ENCODE assay signal across 20 mouse cellular contexts in genomic region chr15:99602206-99602820, GRCm38 (mm10). TPM values are rescaled to one million over a fixed set of nuclear protein-coding genes. Genes with fewer than 3 reads are reported as not detected.
DNase-seq lines count a peak whose midpoint lies in the region; ATAC-seq lines count a peak whose summit lies in the region.
"Had no signal": no experiment of that assay in that cellular context is flagged by ENCODE, and none has a peak within 500 bp of the region (broad histone marks: within the 10 kb centered on the region; RNA-seq: fewer than 3 reads in every experiment).

No protein-coding gene starts in this region.

- no peak for ATAC-seq in forebrain, embryonic 11.5 days (replicated peaks; ENCODE audit: low FRiP score)
- no peak for ATAC-seq in neural tube, embryonic 11.5 days (ENCODE audit: insufficient read depth, low FRiP score, low TSS enrichment)
- ATAC-seq in neural tube, embryonic 14.5 days (ENCODE audit: low read depth): no peak
- ATAC-seq: forebrain, embryonic 16.5 days had no signal

- peak overlapping the region; percentile 44; the same call in 1 of the 2 replicates for H3K27ac ChIP-seq in forebrain, embryonic 10.5 days
- H3K27ac ChIP-seq in forebrain, embryonic 11.5 days (ENCODE audit: low read depth, low read length): no peak overlapping the region
- H3K27ac ChIP-seq in neural tube, embryonic 11.5 days (ENCODE audit: low read depth, low read length): 0 out of 2 replicates have a peak overlapping the region, but pooled peaks have one; percentile 51
- H3K27ac ChIP-seq in embryonic facial prominence, embryonic 10.5 days (replicated peaks): peak overlapping the region; percentile 10; the same call in 1 of the 2 replicates
- peak overlapping the region; percentile 53; the same call in 1 of the 2 replicates for H3K27ac ChIP-seq in neural tube, embryonic 14.5 days (ENCODE audit: low read depth, low read length)
- H3K27ac ChIP-seq: gastrocnemius, adult 2 months; heart, adult 2 months; kidney, embryonic 15.5 days; limb, embryonic 12.5 days; liver, embryonic 15.5 days had no signal

- H3K27me3 ChIP-seq in forebrain, embryonic 10.5 days (ENCODE audit: poor library complexity, severe bottlenecking): peaks cover 96% of the 10 kb centered on the region
- peaks cover 2% of the 10 kb centered on the region; the same call in 1 of the 2 replicates for H3K27me3 ChIP-seq in forebrain, embryonic 11.5 days (ENCODE audit: control insufficient read depth, insufficient read depth, low read length)
- no peaks in the 10 kb centered on the region for H3K27me3 ChIP-seq in neural tube, embryonic 11.5 days (ENCODE audit: control insufficient read depth, insufficient read depth, low read length)
- H3K27me3 ChIP-seq in embryonic facial prominence, embryonic 10.5 days (replicated peaks; ENCODE audit: low read depth, poor library complexity, severe bottlenecking): peaks cover 97% of the 10 kb centered on the region
- no peaks in the 10 kb centered on the region; the same call in 1 of the 2 replicates for H3K27me3 ChIP-seq in neural tube, embryonic 14.5 days (ENCODE audit: control insufficient read depth, insufficient read depth, low read length)

- peaks cover 90% of the 10 kb centered on the region for H3K4me1 ChIP-seq in forebrain, embryonic 10.5 days
- H3K4me1 ChIP-seq in forebrain, embryonic 11.5 days (replicated peaks; ENCODE audit: control insufficient read depth, insufficient read depth, low read length): peaks cover 10% of the 10 kb centered on the region; the same call in 1 of the 2 replicates
- H3K4me1 ChIP-seq in neural tube, embryonic 11.5 days (ENCODE audit: control insufficient read depth, insufficient read depth, low read length): peaks cover 16% of the 10 kb centered on the region
- H3K4me1 ChIP-seq in embryonic facial prominence, embryonic 10.5 days: peaks cover 79% of the 10 kb centered on the region
- peaks cover 7% of the 10 kb centered on the region for H3K4me1 ChIP-seq in neural tube, embryonic 14.5 days (ENCODE audit: control insufficient read depth, insufficient read depth, low read length)

- H3K9me3 ChIP-seq in forebrain, embryonic 10.5 days: no peaks in the 10 kb centered on the region
- H3K9me3 ChIP-seq in forebrain, embryonic 11.5 days (ENCODE audit: control insufficient read depth, low read length): no peaks in the 10 kb centered on the region
- H3K9me3 ChIP-seq in neural tube, embryonic 11.5 days (ENCODE audit: control insufficient read depth, low read length): no peaks in the 10 kb centered on the region
- H3K9me3 ChIP-seq in embryonic facial prominence, embryonic 10.5 days: no peaks in the 10 kb centered on the region
- H3K9me3 ChIP-seq in neural tube, embryonic 14.5 days (ENCODE audit: control insufficient read depth, low read length): no peaks in the 10 kb centered on the region
- H3K9me3 ChIP-seq: kidney, embryonic 15.5 days; limb, embryonic 12.5 days; liver, embryonic 15.5 days had no signal

- WGBS in forebrain, embryonic 10.5 days: 74% methylated on average over 17 of the region's 17 CpGs
- 77% methylated on average over 17 of the region's 17 CpGs for WGBS in forebrain, embryonic 11.5 days
- 66% methylated on average over 17 of the region's 17 CpGs for WGBS in neural tube, embryonic 11.5 days
- 75% methylated on average over 17 of the region's 17 CpGs for WGBS in embryonic facial prominence, embryonic 10.5 days
- WGBS in neural tube, embryonic 14.5 days: 65% methylated on average over 17 of the region's 17 CpGs

- H3K4me2 ChIP-seq in forebrain, embryonic 11.5 days (ENCODE audit: low read depth, low read length, severe bottlenecking): no peak overlapping the region
- H3K4me2 ChIP-seq in neural tube, embryonic 11.5 days (ENCODE audit: low read depth): no peak overlapping the region
- no peak overlapping the region for H3K4me2 ChIP-seq in neural tube, embryonic 14.5 days (ENCODE audit: low read depth, low read length)
- H3K4me2 ChIP-seq: kidney, embryonic 15.5 days; limb, embryonic 12.5 days; liver, embryonic 15.5 days had no signal

- H3K9ac ChIP-seq in forebrain, embryonic 11.5 days (ENCODE audit: low read length): no peak overlapping the region
- peak overlapping the region; percentile 19; the same call in 1 of the 2 replicates for H3K9ac ChIP-seq in neural tube, embryonic 11.5 days (ENCODE audit: low read length)
- no peak overlapping the region for H3K9ac ChIP-seq in neural tube, embryonic 14.5 days (replicated peaks; ENCODE audit: low read depth, low read length)
- H3K9ac ChIP-seq: kidney, embryonic 15.5 days; limb, embryonic 12.5 days; liver, embryonic 15.5 days had no signal

- no peak overlapping the region for H3K4me3 ChIP-seq in forebrain, embryonic 10.5 days
- H3K4me3 ChIP-seq in forebrain, embryonic 11.5 days (ENCODE audit: low read depth, low read length): no peak overlapping the region
- H3K4me3 ChIP-seq in neural tube, embryonic 11.5 days (ENCODE audit: low read depth, low read length): no peak overlapping the region
- no peak overlapping the region for H3K4me3 ChIP-seq in embryonic facial prominence, embryonic 10.5 days
- no peak overlapping the region for H3K4me3 ChIP-seq in neural tube, embryonic 14.5 days (ENCODE audit: low read depth, low read length)
- H3K4me3 ChIP-seq: gastrocnemius, adult 2 months; heart, adult 2 months; kidney, embryonic 15.5 days; limb, embryonic 12.5 days; liver, embryonic 15.5 days had no signal

- no peaks in the 10 kb centered on the region for H3K36me3 ChIP-seq in forebrain, embryonic 10.5 days (replicated peaks)
- no peaks in the 10 kb centered on the region for H3K36me3 ChIP-seq in forebrain, embryonic 11.5 days (ENCODE audit: control insufficient read depth, insufficient read depth, low read length)
- no peaks in the 10 kb centered on the region for H3K36me3 ChIP-seq in neural tube, embryonic 11.5 days (ENCODE audit: control insufficient read depth, insufficient read depth, low read length)
- no peaks in the 10 kb centered on the region for H3K36me3 ChIP-seq in embryonic facial prominence, embryonic 10.5 days (replicated peaks)
- H3K36me3 ChIP-seq in neural tube, embryonic 14.5 days (ENCODE audit: control insufficient read depth, insufficient read depth, low read length): no peaks in the 10 kb centered on the region
- H3K36me3 ChIP-seq: kidney, embryonic 15.5 days; limb, embryonic 12.5 days; liver, embryonic 15.5 days had no signal

- no peak for DNase-seq in forebrain, embryonic 10.5 days (ENCODE audit: extremely low spot score, low spot score)
- DNase-seq in forebrain, embryonic 11.5 days (ENCODE audit: low spot score): no peak
- DNase-seq in neural tube, embryonic 11.5 days (ENCODE audit: low spot score): no peak
- no peak for DNase-seq in neural tube, embryonic 10.5 days (ENCODE audit: extremely low spot score, low spot score)
- no peak for DNase-seq in embryonic facial prominence, embryonic 10.5 days (ENCODE audit: low spot score)
- no peak for DNase-seq in urinary bladder, postnatal 25 days (ENCODE audit: low spot score)
- DNase-seq in thymus, postnatal 36 days: no peak
- DNase-seq: gastrocnemius, adult 2 months; heart, adult 2 months; layer of hippocampus, postnatal 36 days; lung, postnatal 10 days had no signal

RNA-seq across cellular contexts. Expression of gene Aqp6, which starts 1.1 kb away (rescaled TPM):
- polyA plus RNA-seq in forebrain, embryonic 10.5 days (2016; fragmentation: Nextera tagmentation; extraction: Ambion mirVana): not detected in 2 replicates
- not detected in 2 replicates for polyA plus RNA-seq in forebrain, embryonic 11.5 days (2014; fragmentation: Nextera tagmentation; extraction: Ambion mirVana)
- 0.64 and 0.66 TPM in 2 replicates for polyA plus RNA-seq in neural tube, embryonic 11.5 days (2014; fragmentation: Nextera tagmentation; extraction: Ambion mirVana)
- 0.10 TPM in 1 of 2 replicates, not detected in the other for polyA plus RNA-seq in embryonic facial prominence, embryonic 10.5 days (2016; fragmentation: Nextera tagmentation; extraction: Ambion mirVana)
- 1.4 and 1.6 TPM in 2 replicates for polyA plus RNA-seq in neural tube, embryonic 14.5 days (2014; fragmentation: Nextera tagmentation; extraction: Ambion mirVana)
- polyA plus RNA-seq: forebrain, embryonic 16.5 days; heart, postnatal 0 days; intestine, embryonic 14.5 days; kidney, embryonic 15.5 days; limb, embryonic 12.5 days; liver, embryonic 15.5 days; spleen, adult 2 months; stomach, embryonic 16.5 days had no signal

RNA-seq across cellular contexts. Expression of gene Aqp5, which starts 11.7 kb away (rescaled TPM):
- not detected in 2 replicates for polyA plus RNA-seq in forebrain, embryonic 10.5 days (2016; fragmentation: Nextera tagmentation; extraction: Ambion mirVana)
- 0.17 TPM in 1 of 2 replicates, not detected in the other for polyA plus RNA-seq in forebrain, embryonic 11.5 days (2014; fragmentation: Nextera tagmentation; extraction: Ambion mirVana)
- 0.27 and 0.59 TPM in 2 replicates for polyA plus RNA-seq in neural tube, embryonic 11.5 days (2014; fragmentation: Nextera tagmentation; extraction: Ambion mirVana)
- polyA plus RNA-seq in embryonic facial prominence, embryonic 10.5 days (2016; fragmentation: Nextera tagmentation; extraction: Ambion mirVana): 0.10 TPM in 1 of 2 replicates, not detected in the other
- polyA plus RNA-seq in neural tube, embryonic 14.5 days (2014; fragmentation: Nextera tagmentation; extraction: Ambion mirVana): 1.4 and 2.1 TPM in 2 replicates
- polyA plus RNA-seq: limb, embryonic 12.5 days; stomach, embryonic 16.5 days had no signal

RNA-seq across cellular contexts. Expression of gene Aqp2, which starts 23.5 kb away (rescaled TPM):
- polyA plus RNA-seq in forebrain, embryonic 10.5 days (2016; fragmentation: Nextera tagmentation; extraction: Ambion mirVana): not detected in 2 replicates
- not detected in 2 replicates for polyA plus RNA-seq in forebrain, embryonic 11.5 days (2014; fragmentation: Nextera tagmentation; extraction: Ambion mirVana)
- not detected in 2 replicates for polyA plus RNA-seq in neural tube, embryonic 11.5 days (2014; fragmentation: Nextera tagmentation; extraction: Ambion mirVana)
- polyA plus RNA-seq in embryonic facial prominence, embryonic 10.5 days (2016; fragmentation: Nextera tagmentation; extraction: Ambion mirVana): not detected in 2 replicates
- not detected in 2 replicates for polyA plus RNA-seq in neural tube, embryonic 14.5 days (2014; fragmentation: Nextera tagmentation; extraction: Ambion mirVana)
- polyA plus RNA-seq: forebrain, embryonic 16.5 days; heart, postnatal 0 days; intestine, embryonic 14.5 days; limb, embryonic 12.5 days; liver, embryonic 15.5 days; stomach, embryonic 16.5 days had no signal

RNA-seq across cellular contexts. Expression of gene Racgap1, which starts 49.1 kb away (rescaled TPM):
- polyA plus RNA-seq in forebrain, embryonic 10.5 days (2016; fragmentation: Nextera tagmentation; extraction: Ambion mirVana): 193 and 201 TPM in 2 replicates
- 201 and 217 TPM in 2 replicates for polyA plus RNA-seq in forebrain, embryonic 11.5 days (2014; fragmentation: Nextera tagmentation; extraction: Ambion mirVana)
- polyA plus RNA-seq in neural tube, embryonic 11.5 days (2014; fragmentation: Nextera tagmentation; extraction: Ambion mirVana): 175 and 185 TPM in 2 replicates
- 146 TPM in 2 replicates for polyA plus RNA-seq in embryonic facial prominence, embryonic 10.5 days (2016; fragmentation: Nextera tagmentation; extraction: Ambion mirVana)
- polyA plus RNA-seq in neural tube, embryonic 14.5 days (2014; fragmentation: Nextera tagmentation; extraction: Ambion mirVana): 45.9 and 65.6 TPM in 2 replicates
